ENCODE assay signal across 8 mouse cellular contexts in the genomic region with DNA sequence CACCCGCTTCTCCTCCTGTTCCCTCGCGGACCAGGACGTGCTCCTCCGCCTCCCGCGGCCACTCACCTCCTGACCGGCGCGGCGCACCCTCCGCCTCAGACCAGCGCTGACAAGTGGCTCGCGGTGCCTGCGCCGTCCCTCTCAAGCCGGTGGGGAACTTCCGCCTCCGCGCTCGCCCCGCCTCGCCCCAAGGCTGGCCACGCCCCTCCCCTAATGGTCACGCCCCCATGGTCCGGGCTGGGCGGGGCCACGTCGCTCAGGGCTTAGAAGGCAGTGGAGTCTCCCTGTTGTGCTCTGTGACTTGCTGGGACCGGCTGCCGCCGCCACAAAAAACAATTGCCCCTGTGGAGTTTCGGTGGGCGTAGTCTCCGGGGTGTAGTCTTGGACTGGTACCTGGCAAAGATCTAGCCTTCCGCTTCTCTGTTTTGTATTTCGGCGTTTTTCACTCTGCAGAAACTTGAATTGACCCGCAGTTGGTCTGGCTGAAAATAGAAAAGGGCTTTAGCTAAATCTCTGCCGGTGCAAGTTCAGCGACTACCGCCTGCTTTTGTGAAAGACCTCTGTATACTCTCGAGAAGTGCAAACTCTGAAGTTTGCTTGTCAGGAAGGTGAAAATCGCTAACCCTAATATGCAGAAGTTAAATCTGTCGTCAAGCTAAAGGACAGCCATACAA. TPM values are rescaled to one million over a fixed set of nuclear protein-coding genes. Genes with fewer than 3 reads are reported as not detected.
DNase-seq lines count a peak whose midpoint lies in the region; ATAC-seq lines count a peak whose summit lies in the region.

A gene (minus strand): TSS at position 177 of the 674 bp plus-strand sequence.

- WGBS in hindbrain, embryonic 12.5 days = under 1% methylated on average over 45 of the region's 46 CpGs

- H3K27ac ChIP-seq in hindbrain, embryonic 12.5 days = peak within 1 kb of the TSS; percentile 68

- ATAC-seq in hindbrain, embryonic 12.5 days (ENCODE audit: low FRiP score) = peak; percentile 100

- H3K4me2 ChIP-seq in hindbrain, embryonic 12.5 days (replicated peaks) = peak within 1 kb of the TSS; percentile 88

- H3K36me3 ChIP-seq in hindbrain, embryonic 12.5 days = no peaks in the 10 kb centered on the region

- H3K4me3 ChIP-seq in hindbrain, embryonic 12.5 days = peak within 1 kb of the TSS; percentile 78

- H3K27me3 ChIP-seq in hindbrain, embryonic 12.5 days = 0 out of 2 replicates have a peak, but pooled peaks cover 10% of the 10 kb centered on the region

- H3K4me1 ChIP-seq in hindbrain, embryonic 12.5 days = peaks cover 7% of the 10 kb centered on the region; the same call in 1 of the 2 replicates

- DNase-seq in Muller cell, postnatal 12 days (ENCODE audit: inconsistent ontology term) = peak; percentile 99
- DNase-seq in cerebellum, adult 9-11 months = peak; percentile 57
- peak; percentile 80 to 85 for DNase-seq in frontal cortex, postnatal 10 days (ENCODE audit: low spot score in 2 of 2)
- peak; percentile 73 to 76 for DNase-seq in layer of hippocampus, postnatal 25 days (ENCODE audit: extremely low spot score in 1 of 2, low spot score in 1 of 2)
- DNase-seq in lung, postnatal 25 days (ENCODE audit: low spot score) = peak; percentile 94
- peak; percentile 97 for DNase-seq in retina, embryonic 14.5 days (ENCODE audit: low spot score)
- peak; percentile 97 for DNase-seq in thymus, postnatal 4 days

- H3K9me3 ChIP-seq in hindbrain, embryonic 12.5 days (replicated peaks) = no peaks in the 10 kb centered on the region

- H3K9ac ChIP-seq in hindbrain, embryonic 12.5 days = peak within 1 kb of the TSS; percentile 74

RNA-seq across cellular contexts. Expression of the gene that starts here (rescaled TPM):
- 20.2 and 21.9 TPM in 2 replicates for polyA plus RNA-seq in hindbrain, embryonic 12.5 days (2016; fragmentation: Nextera tagmentation; extraction: Ambion mirVana)
- total RNA-seq in layer of hippocampus, postnatal 25 days (2021) = 10 to 100 TPM; 21.3 to 24.5 TPM

Comparison
In these comparisons a context has a peak if more than half of its experiments do, and no peak if none do; other contexts are left out.
1. Peak in every context shown above with its lines: DNase-seq, ATAC-seq, H3K4me3 ChIP-seq and H3K27ac ChIP-seq.